Mouse (Mus musculus) thymus, postnatal 0 days (tissue): ENCODE measurements around the gene Pogk. TPM values are rescaled to one million over a fixed set of nuclear protein-coding genes. Genes with fewer than 3 reads are reported as not detected.

Source experiments
- DNase-seq: peaks from one replicate; pipeline ENCODE4 v3.0.0-alpha.2; 2015; ENCODE audit warnings: low spot score
- polyA plus RNA-seq: library from polyadenylated mRNA; unstranded; fragments of >200 nt; fragmentation: Nextera tagmentation; extraction: Ambion mirVana; gene quantifications from 2 replicates; pipeline ENCODE4 v1.2.1, GENCODE M21; 2015

Gene Pogk
- polyA plus RNA-seq, 1 experiment from 2014 or later = 3.1 TPM

DNA sequence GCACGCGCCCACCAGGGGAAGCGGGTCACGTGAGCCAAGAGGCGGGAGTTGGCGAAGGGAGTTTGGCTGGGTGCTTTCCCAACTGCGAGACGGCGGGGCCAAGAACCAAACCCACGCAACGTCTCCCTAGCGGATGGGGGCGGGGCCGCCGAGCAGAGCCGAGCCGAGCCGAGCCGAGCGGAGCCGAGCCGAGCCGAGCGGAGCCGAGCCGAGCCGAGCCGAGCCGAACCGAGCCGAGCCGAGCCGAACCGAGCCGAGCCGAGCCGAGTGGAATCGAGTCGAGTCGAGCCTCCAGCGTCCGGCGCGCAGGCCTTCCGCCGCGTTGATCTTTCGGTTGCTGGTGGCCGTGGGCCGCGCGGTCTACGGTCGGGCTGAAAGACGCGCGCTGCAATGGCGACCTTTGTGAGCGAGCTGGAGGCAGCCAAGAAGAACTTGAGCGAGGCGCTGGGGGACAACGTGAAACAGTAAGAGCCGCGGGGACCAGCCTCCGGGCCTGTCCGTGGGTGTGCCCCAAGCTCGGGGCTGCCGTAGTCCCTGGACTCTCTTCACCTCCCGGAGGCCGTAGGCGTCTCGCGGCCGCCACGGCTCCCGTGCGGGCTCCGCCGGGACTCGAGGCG, 30.5 kb downstream of the Pogk start, which contains the start of gene Tada1:
TSS of gene Tada1 (plus strand) at position 85 of the 617 bp plus-strand sequence.
- DNase-seq = peak; percentile 92

- DNase-seq = no peak
These were observed 31.1 kb downstream of the Pogk start for GRCm38 (mm10) chr1:166378431-166379012.

DNA sequence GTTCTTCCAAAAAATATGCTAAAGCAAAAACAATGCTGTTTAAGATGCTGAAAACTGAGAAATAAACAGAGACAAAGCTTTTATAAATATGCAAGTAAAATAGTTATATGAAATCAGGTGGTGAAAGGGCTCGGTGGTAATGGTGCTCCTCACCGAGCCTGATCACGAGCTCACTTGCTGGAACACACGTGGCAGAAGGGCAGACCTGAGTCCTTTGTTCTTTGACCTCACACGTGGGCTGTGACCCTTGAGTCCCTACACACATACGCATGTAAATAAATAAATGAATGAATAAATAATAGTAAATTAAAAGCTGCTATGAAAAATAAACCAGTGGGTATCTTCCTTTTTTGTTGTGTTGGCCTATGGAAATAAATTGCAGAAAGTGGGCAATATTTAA, 32.5 kb downstream of the Pogk start:
- DNase-seq = no peak

DNA sequence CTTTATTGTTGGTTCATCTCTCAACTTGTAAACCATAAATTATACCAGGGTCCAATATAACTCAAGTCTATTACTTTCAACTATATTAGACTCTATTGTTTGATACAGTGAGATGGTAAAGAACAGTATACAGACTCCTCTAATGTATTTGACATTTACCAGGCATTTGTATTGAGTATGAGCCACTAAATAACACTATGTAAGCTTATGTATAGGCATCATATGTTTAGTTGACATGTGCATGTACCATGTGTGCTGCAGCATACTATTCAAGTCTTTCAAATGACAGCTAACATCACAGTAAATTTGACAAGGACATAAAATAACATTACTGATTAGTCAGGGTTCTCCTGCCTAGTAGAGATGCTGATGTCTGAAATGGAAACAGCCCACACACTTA, 46.5 kb downstream of the Pogk start:
- DNase-seq = no peak

DNA sequence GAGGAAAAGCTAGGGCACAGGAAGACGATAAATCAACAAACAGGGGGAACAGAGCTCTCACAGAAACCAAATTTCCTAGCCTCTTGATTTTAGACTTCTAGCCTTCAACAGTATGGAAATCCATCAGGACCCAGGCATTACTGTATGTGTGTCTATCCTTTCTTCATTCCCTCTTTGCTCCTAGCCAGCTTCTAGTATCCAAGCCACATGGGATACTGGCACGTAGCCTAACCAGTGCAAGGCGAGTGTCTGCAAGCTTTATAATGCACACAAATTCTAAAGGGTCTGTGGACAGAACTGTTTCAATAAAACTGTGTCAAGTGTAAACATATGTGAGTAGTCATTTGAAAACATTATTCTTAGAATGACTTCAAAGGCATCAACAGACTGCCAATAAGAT, 47.0 kb downstream of the Pogk start:
- no peak for DNase-seq

DNA sequence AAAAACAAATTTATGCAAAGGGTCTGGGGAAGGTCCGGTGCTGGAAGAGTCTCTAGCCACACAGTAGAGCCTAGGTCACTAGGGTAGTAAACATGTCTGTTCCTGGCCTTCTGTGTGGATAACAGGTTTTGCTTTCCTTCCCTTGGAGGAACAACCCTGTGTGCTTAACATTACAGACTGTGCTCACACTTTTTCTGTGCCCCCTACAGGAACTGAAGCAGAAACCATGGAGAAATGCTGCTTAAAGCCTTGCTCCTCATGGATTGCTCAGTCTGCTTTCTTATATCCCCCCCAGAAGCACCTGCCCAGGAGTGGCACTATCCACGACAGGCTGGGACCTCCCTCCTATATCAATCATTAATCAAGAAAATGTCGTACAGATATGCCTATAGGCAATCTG, 47.8 kb downstream of the Pogk start:
- no peak for DNase-seq

GRCm38 (mm10) chr1:166360896-166361295, 48.8 kb downstream of the Pogk start:
- DNase-seq = no peak

GRCm38 (mm10) chr1:166360157-166360855, 49.4 kb downstream of the Pogk start:
- peak; percentile 52 for DNase-seq

- DNase-seq = no peak
These were observed 59.9 kb downstream of the Pogk start for GRCm38 (mm10) chr1:166349751-166350150.

- no peak for DNase-seq
These were observed 60.3 kb downstream of the Pogk start for GRCm38 (mm10) chr1:166349341-166349740.

DNA sequence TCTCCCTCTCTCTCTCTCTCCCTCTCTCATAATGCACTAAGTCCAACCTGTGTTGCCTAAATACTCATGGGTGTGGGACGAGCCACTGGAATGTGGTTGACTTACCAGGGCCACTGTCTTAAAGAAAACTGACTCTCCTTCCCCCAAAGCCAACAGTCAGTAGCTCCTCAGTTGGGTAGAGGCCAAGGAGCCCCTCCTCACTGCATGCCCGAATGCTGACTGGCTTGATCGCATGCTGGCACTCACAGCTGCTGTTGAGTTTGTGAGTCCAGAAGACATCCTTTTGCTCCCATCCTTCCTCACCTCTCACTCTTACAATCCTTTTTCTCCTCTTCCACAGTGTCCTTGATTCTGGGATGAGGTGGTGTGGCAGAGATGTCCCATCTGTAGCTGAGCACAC, 62.8 kb downstream of the Pogk start:
- DNase-seq = no peak

DNA sequence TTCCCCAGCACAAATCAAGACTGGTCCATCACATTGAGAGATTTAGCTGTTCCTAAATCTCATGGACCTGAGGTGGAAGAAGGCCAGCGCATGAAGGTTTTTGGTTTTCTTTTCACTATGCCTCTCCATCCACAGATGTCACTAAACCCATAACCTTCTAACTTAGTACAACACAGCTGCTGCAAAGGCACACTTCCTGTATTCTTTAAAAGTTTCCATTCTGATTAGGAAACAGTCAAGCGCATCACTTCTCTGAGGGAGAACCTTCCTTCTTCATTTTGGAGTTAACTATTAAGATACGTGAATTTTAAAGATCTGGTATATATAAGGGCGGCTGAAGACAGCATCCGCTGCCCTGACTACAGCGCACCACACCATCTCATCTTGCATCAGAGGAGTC, 64.1 kb downstream of the Pogk start:
- no peak for DNase-seq

DNA sequence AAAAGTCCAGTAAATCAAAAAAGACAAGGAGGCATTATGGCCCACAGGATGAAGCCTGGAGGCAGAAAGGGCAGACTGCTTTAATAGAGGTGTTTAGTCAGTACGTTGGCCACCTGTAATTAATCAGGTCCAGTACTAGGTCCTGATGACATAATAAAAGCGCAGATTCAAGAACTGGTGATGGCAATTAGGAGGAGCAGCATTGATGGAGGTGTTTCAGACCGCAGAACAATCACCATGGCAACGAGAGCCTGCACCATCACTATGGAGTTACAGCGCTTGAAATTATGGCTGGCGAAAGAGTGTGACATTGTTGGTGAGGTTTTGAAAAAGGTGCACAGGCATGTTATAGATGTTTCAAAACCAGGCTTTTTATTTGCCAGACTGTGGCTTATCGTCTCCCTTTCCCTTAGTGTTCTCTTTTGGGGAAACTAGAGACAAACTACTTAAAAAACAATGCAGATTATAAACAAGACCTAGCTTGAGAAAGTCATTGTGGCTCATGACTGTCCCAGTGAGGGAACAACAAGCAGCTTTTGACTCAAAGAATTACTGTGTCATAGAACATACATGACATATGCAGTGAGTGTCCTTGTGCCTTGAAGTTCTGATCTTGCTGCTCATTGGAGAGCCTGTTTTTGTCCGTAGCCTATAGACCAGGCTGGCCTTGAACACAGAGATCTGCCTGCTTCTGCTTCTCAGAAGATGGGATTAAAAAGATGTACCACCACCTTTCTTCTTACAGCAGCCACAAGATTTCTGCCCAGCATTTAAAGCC, 65.2 kb downstream of the Pogk start:
- no peak for DNase-seq

DNA sequence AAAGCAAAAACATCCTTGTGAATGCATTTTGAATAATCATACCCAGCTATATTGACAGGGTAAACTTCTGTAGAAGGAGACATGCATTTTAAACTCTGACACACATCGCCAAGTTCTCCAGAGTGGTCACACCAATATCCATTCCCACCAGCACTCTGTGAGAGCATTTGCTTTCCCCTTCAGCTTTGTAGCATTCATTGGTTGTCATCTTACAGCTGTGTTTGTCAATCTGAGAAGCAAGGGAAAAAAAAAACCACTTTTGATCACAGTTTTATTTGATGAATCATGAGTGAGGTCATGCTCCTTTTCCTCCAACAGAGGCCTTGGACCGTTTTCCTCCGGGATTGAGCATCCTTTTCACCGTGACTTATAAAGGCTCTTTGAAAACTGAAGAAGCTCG, 66.1 kb downstream of the Pogk start:
- DNase-seq = no peak

DNA sequence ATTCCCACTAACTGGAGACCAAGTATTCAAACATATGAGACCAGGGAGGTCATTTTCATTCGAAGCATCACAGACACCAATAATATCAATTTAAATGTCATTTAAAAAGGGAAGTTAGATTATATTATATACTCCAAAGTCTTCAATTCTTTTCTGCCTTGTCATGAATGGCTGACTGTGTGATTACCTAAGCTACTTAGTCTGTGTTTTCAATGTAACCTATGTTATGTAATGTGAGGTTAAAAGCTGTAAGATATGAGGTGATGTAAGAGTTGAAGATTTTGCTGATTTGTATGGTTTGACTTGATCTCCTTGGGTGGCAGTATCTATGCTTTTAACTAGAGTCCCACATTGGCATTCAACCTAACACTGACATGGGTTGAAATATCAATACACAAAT, 67.1 kb downstream of the Pogk start:
- no peak for DNase-seq

DNA sequence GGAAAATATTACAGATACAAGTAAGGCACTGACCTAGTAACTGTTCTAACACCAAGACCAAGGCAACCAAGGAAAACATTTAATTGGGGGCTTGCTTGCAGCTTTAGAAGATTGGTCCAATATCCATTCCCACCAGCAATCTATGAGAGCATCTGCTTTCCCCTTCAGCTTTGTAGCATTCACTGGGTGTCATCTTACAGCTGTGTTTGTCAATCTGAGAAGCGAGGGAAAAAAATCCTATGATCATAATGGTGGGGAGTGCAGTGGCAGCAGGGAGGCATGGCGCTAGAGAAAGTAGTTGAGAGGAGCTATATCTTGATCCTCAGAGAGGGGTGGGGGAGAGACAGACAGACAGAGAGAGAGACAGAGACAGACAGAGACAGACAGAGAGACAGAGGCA, 67.6 kb downstream of the Pogk start:
- DNase-seq = no peak

DNA sequence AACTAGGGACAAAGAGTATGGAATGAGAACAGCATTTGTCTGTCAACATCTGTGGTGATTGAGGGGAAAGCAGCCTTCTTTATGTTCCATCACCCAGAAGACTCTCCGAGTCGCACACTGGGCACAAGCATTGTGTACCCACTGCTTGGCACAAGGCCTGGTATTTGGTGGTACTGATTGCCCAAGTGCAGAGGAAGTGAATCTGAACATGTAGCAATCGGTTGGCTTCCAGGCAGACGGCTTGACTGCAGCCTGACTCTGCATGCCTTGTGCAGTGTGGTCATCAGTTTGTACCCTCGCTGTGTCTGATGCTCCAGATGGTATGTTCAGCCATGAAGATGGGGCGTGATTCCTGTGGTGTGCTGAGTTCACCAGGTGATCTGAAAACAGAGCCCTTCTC, 70.6 kb downstream of the Pogk start:
- DNase-seq = no peak

Other genes starting within 250 kb of the Pogk start
- not detected in 2 replicates for gene Mael, start 171.1 kb downstream of the Pogk start, polyA plus RNA-seq
- gene Ildr2, start 155.7 kb downstream of the Pogk start, polyA plus RNA-seq = 0.08 and 0.12 TPM in 2 replicates
- 53.7 and 54.1 TPM in 2 replicates for gene Tada1, start 30.8 kb downstream of the Pogk start, polyA plus RNA-seq
- gene Gm4846, start 87.7 kb upstream of the Pogk start, polyA plus RNA-seq = not detected in 2 replicates
- gene Gm4847, start 237.8 kb upstream of the Pogk start, polyA plus RNA-seq = not detected in 2 replicates